Mouse (Mus musculus): ENCODE data around the gene Cyp2c65.
"Not testable (repeated sequence)": the region's sequence is repeated elsewhere in the genome, so short reads cannot be mapped to it uniquely, and the experiment has no call there.

Gene Cyp2c65

DNA sequence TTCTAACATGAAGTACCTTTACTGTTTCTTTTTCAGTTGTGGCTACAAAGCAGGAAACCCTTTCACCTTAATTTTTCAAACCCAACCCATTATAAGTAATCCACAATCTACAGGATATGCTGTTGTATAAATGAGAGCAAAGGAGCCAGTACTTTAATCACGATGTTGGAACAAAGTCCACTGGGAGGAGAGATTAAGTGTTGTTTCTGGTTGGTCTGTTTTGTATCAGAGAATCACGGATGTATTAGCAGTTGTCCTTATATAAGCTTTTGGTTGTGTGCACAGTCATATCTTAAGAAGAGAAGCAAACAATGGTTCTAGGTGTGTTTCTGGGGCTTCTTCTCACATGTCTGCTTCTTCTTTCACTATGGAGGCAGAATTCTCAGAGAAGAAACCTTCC is at the start of gene Cyp2c65:
Cyp2c65 (plus strand) TSS at position 297 of the 400 bp plus-strand sequence.
- no peak for ATAC-seq (ENCODE audit: low TSS enrichment)

DNA sequence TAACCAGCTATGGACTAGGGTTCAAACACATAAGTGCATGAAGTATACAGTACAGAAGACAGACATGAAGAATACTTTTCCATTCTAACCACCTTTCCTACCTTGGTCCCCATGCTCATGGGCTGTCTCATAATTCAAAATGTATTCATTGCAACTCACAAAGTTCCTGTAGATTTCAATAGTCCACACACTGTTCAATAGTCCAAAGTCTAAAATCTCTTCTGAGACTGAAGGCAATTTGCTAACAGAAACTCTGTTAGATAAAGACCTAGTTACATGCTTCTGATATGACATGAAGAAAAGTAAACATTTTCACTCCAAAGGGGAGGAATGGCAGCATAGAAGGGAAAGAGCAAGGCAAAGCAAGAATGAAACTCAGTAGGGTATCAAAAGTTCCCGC is 2.9 kb upstream of the Cyp2c65 start:
- ATAC-seq (ENCODE audit: low TSS enrichment): no peak

GRCm38 (mm10) chr19:39098779-39099178 is 38.0 kb downstream of the Cyp2c65 start:
- ATAC-seq (ENCODE audit: low TSS enrichment): not testable (repeated sequence)

- ATAC-seq (ENCODE audit: low TSS enrichment): no peak
Measured at GRCm38 (mm10) chr19:39113644-39114043, 52.8 kb downstream of the Cyp2c65 start, which contains the start of gene Cyp2c66. Cyp2c66 (plus strand) TSS chr19:39113898.
